Mouse (Mus musculus) spleen, adult 2 months (tissue): ENCODE data around the gene Spo11. TPM values are rescaled to one million over a fixed set of nuclear protein-coding genes. Genes with fewer than 3 reads are reported as not detected.
A peak's percentile ranks its signal among the peaks of the same experiment; 100 is the strongest.

Source experiments
- DNase-seq, 2 experiments: peaks; one replicate each; pipeline versions ENCODE4 v3.0.0 to v3.0.0-alpha.2; 2012 to 2021; ENCODE audit warnings: low spot score in 2 of 2, low read depth in 1 of 2
- H3K27ac ChIP-seq: fragments of 200-500 bp; 2 replicates; pipeline ENCODE4 v1.5.1; 2012; ENCODE audit warnings: low read length, inconsistent platforms; ENCODE audit not compliant: insufficient read depth
- H3K27me3 ChIP-seq: fragments of 200-500 bp; 2 replicates; pipeline ENCODE4 v1.6.1; 2012; ENCODE audit warnings: mild to moderate bottlenecking, moderate library complexity, low read length, inconsistent platforms; ENCODE audit not compliant: control insufficient read depth, insufficient read depth
- H3K36me3 ChIP-seq: fragments of 200-500 bp; 2 replicates; pipeline ENCODE4 v1.6.1; 2012; ENCODE audit warnings: mild to moderate bottlenecking, low read length, inconsistent platforms; ENCODE audit not compliant: control insufficient read depth, insufficient read depth
- H3K4me1 ChIP-seq: fragments of 200-500 bp; 2 replicates; pipeline ENCODE4 v1.6.1; 2011; ENCODE audit warnings: inconsistent platforms; ENCODE audit not compliant: control insufficient read depth, insufficient read depth, insufficient read length
- H3K4me3 ChIP-seq: fragments of 200-500 bp; 2 replicates; pipeline ENCODE4 v1.5.1; 2011; ENCODE audit warnings: mild to moderate bottlenecking, inconsistent platforms; ENCODE audit not compliant: insufficient read depth, insufficient read length; ENCODE audit errors: extremely low read depth
- CTCF ChIP-seq: fragments of 200-500 bp; IDR thresholded peaks from 2 replicates; pipeline ENCODE4 v1.5.1; 2011; ENCODE audit warnings: mild to moderate bottlenecking, inconsistent platforms; ENCODE audit not compliant: insufficient read depth, insufficient read length, insufficient replicate concordance; ENCODE audit errors: extremely low read depth
- POLR2A ChIP-seq: fragments of 200-500 bp; IDR thresholded peaks from 2 replicates; pipeline ENCODE4 v1.6.1; 2011; ENCODE audit warnings: low read depth, low read length, inconsistent platforms
- WGBS: fragments of 180-500 bp; shearing (Covaris S2); methylation state at CpG from one replicate; pipeline ENCODE4 v1.1.7; 2018; 5-methylcytosine and 5-hydroxymethylcytosine counted together
- polyA plus RNA-seq: library from polyadenylated mRNA; depleted of rRNA; stranded (reverse); fragments of >200 nt; gene quantifications from 2 replicates; pipeline ENCODE4 v1.2.3, GENCODE M21; 2012; rRNA removed

Spo11 gene
- polyA plus RNA-seq, 1 experiment = 0.98 TPM

DNA sequence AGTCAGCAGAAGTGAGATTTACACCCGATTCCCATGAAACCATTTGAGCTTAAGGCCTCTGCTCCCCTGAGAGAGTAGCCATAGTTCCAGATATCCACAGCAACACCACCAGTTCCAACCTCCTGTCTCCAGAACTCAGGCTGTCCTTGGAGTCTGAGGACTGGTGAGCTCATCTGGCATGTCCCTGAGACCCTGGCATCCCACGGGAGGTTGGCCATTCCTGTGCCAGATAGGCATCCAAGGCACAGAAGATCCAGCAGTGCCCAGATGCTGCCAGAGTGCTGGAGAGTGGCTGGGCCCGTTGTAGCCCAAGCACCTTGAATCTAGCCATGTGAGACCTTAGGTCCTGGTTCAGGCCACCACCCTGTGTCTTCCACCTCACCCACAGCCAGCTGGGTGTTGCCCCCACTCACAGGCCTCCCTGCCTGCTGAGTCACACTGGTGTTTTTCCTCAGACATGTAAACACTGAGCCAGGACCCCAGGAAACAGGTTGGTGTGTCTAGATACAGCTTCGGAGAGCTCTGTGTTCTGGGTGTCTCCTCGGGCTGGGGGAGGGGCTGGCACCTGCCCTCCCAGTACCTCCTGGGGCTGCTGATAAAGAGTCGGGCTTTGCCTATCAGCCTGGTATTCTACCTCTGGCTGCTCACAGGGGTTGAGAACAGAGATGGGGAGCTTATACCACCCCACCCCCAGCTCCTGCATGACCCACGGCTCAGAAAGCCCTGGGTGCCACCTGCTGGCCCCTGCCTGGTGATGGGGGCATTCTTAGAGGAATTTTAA lies 60.5 kb downstream of the Spo11 start:
- TF ChIP-seq CTCF = no peak
- no peak for TF ChIP-seq POLR2A
- no peak for DNase-seq
- WGBS = 49% methylated on average over 7 of the region's 7 CpGs
- Histone ChIP-seq H3K4me3 (no peak overlapping the region), H3K27ac (peak overlapping the region; percentile 81), H3K27me3 (no peaks in the 10 kb centered on the region), H3K4me1 (peaks cover 42% of the 10 kb centered on the region), H3K36me3 (peaks cover 32% of the 10 kb centered on the region)

DNA sequence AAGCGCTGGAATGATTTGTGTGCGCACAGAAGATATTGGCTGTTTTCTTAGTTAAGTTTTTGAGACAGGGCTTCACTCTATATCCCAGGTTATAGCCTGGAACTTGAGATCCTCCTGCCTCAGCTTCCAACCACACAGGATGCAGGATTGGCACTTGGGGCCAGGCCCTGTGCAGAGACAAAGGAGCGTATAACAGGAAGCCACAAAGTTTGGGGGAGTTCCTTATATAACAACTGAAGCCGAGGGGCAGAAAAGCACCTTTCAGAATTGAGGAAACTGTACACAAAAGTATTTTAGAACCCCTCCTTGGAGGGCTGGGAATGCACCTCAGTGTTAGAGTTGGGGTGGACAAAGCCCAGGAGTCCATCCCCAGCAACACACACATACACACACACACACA lies 61.5 kb downstream of the Spo11 start:
- Histone ChIP-seq H3K4me1 (peaks cover 40% of the 10 kb centered on the region; the same call in 1 of the 2 replicates), H3K36me3 (peaks cover 21% of the 10 kb centered on the region), H3K27me3 (no peaks in the 10 kb centered on the region), H3K27ac (peak overlapping the region; percentile 59), H3K4me3 (no peak overlapping the region)
- 53% methylated on average over 4 of the region's 4 CpGs for WGBS
- TF ChIP-seq POLR2A (no peak), CTCF (no peak)
- no peak for DNase-seq

DNA sequence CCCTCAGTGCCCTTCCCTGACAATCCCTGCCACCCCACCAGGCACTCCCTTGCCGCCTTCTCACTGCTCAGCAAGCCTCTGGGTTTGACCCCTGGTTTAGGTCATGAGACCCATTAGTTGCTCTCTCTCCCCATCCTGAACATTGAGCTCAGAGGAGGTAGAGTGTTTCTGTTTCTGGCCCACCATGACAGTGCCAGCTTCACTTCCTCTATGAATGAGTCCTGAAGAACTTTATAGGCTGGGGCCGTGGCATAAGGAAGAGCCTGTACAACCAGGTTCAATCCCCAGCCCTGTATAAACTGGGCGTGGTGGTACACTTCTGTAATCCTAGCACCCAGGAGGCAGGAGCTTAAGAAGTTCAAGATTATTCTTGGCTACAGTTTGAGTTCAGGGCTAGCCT lies 63.3 kb downstream of the Spo11 start:
- TF ChIP-seq CTCF = no peak
- no peak for TF ChIP-seq POLR2A
- peak overlapping the region; percentile 25; the same call in 1 of the 2 replicates for H3K27ac ChIP-seq
- DNase-seq = no peak
- H3K4me1 ChIP-seq = peaks cover 47% of the 10 kb centered on the region
- H3K36me3 ChIP-seq = peaks cover 5% of the 10 kb centered on the region; the same call in 1 of the 2 replicates
- H3K4me3 ChIP-seq = no peak overlapping the region
- 83% methylated on average over 3 of the region's 3 CpGs for WGBS
- no peaks in the 10 kb centered on the region for H3K27me3 ChIP-seq

DNA sequence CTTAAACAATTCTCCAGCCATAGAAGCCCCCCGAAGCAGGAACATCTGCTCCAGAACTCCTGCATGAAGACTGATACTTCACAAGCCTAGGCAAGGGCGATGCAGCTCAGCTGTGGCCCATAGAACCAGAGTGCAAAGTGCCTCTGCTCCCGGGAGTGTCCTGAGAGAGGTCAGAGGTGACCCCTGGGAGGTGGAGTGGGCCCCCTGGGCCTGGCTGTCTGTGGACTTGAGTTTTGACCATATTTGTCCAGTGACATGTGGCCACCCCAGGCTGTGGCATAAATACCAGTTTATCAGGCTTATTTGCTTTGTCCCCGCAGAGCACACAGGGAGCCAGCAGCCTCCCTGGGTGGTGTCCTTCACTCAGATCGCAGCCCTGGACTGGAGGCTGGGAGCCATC lies 63.7 kb downstream of the Spo11 start:
- Histone ChIP-seq H3K4me3 (no peak overlapping the region), H3K36me3 (0 out of 2 replicates have a peak, but pooled peaks cover 2% of the 10 kb centered on the region), H3K4me1 (peaks cover 46% of the 10 kb centered on the region), H3K27me3 (no peaks in the 10 kb centered on the region), H3K27ac (no peak overlapping the region)
- TF ChIP-seq POLR2A (no peak), CTCF (no peak)
- WGBS = 88% methylated on average over 5 of the region's 5 CpGs
- no peak for DNase-seq

DNA sequence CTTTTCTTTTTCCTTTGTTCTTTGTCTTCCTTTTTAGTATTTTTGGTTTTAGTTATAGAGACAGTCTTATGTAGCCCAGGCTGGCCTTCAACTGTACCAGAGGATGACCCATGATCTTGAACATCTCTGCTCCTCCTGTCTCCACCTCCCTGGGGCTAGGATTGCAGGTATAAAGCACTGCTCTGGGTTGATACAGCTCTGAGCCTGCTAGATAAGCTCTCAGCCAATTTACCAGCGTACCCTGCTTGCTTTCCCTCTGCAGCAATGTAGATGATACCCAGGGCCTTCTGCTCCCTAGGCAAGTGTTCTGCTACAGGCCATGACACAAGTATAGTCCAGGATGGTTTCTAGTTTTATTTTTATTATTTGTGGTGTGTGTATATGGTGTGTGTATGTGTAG lies 64.4 kb downstream of the Spo11 start:
- TF ChIP-seq CTCF (no peak), POLR2A (no peak)
- Histone ChIP-seq H3K4me3 (no peak overlapping the region), H3K27me3 (no peaks in the 10 kb centered on the region), H3K36me3 (no peaks in the 10 kb centered on the region), H3K4me1 (peaks cover 47% of the 10 kb centered on the region), H3K27ac (no peak overlapping the region)
- no peak for DNase-seq
- WGBS = 91% methylated on average over 1 of the region's 1 CpGs

DNA sequence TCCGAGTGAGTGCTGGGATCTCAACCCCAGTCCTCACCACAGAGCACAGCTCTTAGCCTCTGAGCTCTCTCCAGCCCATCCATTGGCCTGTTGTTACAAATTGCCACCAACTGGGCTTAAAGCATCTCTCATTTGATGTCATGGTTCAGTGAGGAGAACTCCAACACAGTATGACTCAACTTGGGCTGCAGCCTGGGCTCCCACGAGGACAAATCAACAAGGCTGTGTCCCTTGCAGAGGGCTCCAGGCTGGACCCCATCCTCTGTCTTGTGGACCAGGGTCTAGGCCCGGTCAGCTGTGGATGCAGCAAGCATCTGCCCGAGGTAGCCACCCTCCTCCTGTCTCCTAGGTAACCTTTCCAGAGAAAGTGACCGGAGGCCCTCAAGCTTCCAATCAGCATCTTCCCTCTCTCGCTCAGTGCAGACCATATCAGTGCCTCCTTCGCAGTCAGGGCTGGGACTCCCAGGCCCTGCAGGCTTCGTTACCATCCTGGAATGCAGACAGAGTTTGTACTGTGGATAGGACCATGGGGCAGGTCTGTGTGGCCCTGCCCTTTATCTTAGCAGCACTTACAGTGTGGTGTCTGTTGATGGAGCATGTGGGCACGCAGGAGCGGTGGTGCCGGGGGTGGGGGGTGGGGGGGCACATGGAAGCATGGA lies 65.1 kb downstream of the Spo11 start:
- H3K4me1 ChIP-seq = peaks cover 50% of the 10 kb centered on the region
- WGBS = 81% methylated on average over 11 of the region's 11 CpGs
- no peak overlapping the region for H3K27ac ChIP-seq
- H3K36me3 ChIP-seq = no peaks in the 10 kb centered on the region
- TF ChIP-seq CTCF (no peak), POLR2A (no peak)
- DNase-seq = no peak
- no peak overlapping the region for H3K4me3 ChIP-seq
- H3K27me3 ChIP-seq = no peaks in the 10 kb centered on the region

Other genes starting within 250 kb of the Spo11 start
- 1.6 and 1.9 TPM in 2 replicates for gene Bmp7, start 37.4 kb upstream of the Spo11 start, polyA plus RNA-seq
- gene Rae1, start 22.4 kb downstream of the Spo11 start, polyA plus RNA-seq = 48.3 and 51.5 TPM in 2 replicates
- gene Rbm38, start 42.8 kb downstream of the Spo11 start, polyA plus RNA-seq = 663 and 724 TPM in 2 replicates
- not detected in 2 replicates for gene Ctcfl, start 141.8 kb downstream of the Spo11 start, polyA plus RNA-seq
- 0.28 and 0.76 TPM in 2 replicates for gene Pck1, start 175.3 kb downstream of the Spo11 start, polyA plus RNA-seq
- gene Zbp1, start 241.2 kb downstream of the Spo11 start, polyA plus RNA-seq = 19.6 and 26.8 TPM in 2 replicates